Mouse (Mus musculus) megakaryocyte-erythroid progenitor cell, adult 5-6 weeks (primary cell): ENCODE data around the gene Lgals3. TPM values are rescaled to one million over a fixed set of nuclear protein-coding genes. Genes with fewer than 3 reads are reported as not detected.

ENCODE experiments used
- ATAC-seq: replicated peaks from 2 replicates; pipeline ENCODE4 v1.8.0; 2016; ENCODE audit warnings: mild to moderate bottlenecking, inconsistent platforms; ENCODE audit not compliant: severe bottlenecking, poor library complexity, low FRiP score, low TSS enrichment
- total RNA-seq, 2 experiments: library from RNA; stranded (forward) in 1 of 2; stranded (reverse) in 1 of 2; fragments of 200-1000, 215-1000 nt in 1 of 2; fragments of >200 nt in 1 of 2; fragmentation: Nextera tagmentation in 1 of 2; gene quantifications; 2 replicates each; pipeline ENCODE4 v1.2.3; 2014 to 2017

Lgals3 gene
- total RNA-seq, 2 experiments from 2014 or later = 0.92 TPM; not detected in 1

GRCm38 (mm10) chr14:47364742-47365449, 2.7 kb upstream of the Lgals3 start:
- ATAC-seq = peak; percentile 46

- ATAC-seq = peak; percentile 77
Observed at GRCm38 (mm10) chr14:47366881-47367321, 650 bp upstream of the Lgals3 start.

DNA sequence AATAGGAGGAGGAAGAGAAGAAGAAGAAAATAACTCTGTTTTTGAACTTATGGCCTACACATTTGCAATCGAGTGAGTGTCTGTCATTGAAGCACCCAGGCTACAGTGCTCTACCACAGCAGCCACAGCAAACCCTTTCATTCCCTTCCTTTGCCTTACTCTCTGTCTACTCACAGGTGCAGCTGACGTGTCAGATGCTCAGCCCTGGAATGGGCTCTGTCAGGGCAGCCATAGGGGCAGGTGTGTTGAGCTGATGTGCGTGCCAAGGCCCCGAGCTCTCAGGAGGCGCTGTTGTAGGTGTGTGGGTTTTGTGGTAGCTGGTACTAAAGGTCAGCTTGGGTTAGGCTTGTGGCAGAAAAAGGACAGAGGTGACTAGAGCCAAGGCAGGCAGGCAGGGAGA, 2.2 kb downstream of the Lgals3 start:
- no peak for ATAC-seq

- no peak for ATAC-seq
Observed at GRCm38 (mm10) chr14:47370790-47371189, 3.2 kb downstream of the Lgals3 start.

- ATAC-seq = no peak
Observed at GRCm38 (mm10) chr14:47371689-47372088, 4.1 kb downstream of the Lgals3 start.

- peak; percentile 91 for ATAC-seq
Observed at GRCm38 (mm10) chr14:47373728-47374678, 6.5 kb downstream of the Lgals3 start.

DNA sequence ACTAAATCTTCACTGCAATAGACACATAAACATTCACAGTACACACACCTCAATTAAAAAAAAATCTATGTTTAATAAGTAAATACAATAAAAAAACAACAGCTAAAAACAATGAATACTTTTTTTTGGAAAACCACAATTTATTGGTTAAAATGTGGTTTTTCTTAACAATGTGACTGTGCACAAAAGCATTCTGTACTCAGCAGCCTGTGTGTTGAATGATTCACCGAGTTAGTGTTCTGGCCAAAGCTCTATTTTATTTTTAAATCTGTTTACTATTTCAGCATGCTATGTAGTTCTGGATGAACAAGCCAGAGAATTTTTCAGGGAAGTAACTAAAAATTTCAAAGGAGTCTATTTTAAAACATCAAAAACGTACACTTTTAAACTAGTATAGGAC, 9.0 kb downstream of the Lgals3 start:
- no peak for ATAC-seq

DNA sequence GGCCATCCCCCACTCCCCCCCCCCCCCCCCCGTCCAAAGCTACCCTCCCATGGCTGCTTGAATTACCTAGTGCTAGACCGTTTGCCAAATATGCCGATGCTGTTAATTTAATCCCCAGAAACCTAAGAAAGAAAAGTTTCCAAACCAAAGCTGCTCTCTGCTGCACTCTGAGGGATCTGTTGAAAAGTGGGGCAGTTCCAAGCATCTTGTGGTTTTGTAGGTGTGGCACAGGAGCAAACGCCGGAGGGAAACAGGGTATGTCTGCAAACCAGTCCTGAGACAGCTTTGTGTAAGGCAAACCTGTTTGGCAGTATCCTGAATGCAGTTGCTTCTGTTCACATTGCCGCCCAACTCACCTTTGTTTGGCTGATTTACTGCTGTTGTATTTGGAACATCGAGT, 10.8 kb downstream of the Lgals3 start:
- no peak for ATAC-seq

DNA sequence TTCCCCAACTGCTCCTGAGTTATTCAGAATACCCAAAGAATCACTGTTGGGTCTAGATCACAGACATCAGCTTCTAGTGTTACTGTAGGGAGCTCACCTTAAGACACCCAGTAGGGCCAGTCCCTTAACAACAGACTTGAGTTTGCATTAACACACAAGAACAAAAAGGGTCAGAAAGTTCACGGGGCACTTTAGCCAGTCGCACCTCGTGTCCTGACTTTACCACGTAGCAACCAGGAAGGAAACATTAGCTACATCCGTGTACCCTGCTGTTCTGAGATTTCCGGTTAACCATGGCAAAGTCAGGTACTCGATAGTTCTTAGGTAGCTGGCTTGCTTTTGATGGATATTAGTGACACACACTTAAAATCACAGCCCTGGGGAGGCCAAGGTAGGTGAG, 16.4 kb downstream of the Lgals3 start:
- no peak for ATAC-seq

DNA sequence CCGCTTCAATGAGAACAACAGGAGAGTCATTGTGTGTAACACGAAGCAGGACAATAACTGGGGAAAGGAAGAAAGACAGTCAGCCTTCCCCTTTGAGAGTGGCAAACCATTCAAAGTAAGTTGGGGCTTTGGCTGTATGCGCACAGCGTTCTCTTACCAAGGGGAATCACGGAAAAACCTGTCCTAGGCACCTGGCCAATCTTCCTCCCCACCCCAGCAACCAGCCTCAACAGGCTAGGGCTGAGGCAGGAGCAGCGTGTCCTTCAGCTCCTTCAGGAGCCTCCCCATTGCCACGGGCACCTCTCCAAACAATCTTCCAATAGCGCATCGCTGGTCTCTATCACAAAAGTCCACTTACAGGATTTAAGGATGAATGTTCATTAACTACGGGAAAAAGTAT, 17.1 kb downstream of the Lgals3 start:
- no peak for ATAC-seq

DNA sequence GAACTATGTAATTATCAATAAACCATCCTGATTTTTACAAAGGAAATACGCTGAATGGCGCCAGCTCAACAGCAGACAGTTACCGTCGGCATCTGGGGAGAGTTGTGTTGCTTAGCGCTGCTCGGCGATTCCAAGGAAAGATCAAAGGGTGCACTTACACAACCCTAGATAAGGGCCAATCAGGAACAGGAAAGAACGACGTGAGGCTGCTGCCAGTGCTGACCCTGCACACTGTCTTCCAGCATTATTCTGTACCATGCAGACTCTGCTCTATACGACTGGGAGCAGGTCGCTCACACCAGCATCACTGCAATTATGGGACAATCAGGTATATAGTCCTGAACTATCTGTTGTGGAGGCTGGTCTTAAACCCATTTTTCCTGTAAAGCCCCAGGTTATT, 18.6 kb downstream of the Lgals3 start:
- no peak for ATAC-seq

DNA sequence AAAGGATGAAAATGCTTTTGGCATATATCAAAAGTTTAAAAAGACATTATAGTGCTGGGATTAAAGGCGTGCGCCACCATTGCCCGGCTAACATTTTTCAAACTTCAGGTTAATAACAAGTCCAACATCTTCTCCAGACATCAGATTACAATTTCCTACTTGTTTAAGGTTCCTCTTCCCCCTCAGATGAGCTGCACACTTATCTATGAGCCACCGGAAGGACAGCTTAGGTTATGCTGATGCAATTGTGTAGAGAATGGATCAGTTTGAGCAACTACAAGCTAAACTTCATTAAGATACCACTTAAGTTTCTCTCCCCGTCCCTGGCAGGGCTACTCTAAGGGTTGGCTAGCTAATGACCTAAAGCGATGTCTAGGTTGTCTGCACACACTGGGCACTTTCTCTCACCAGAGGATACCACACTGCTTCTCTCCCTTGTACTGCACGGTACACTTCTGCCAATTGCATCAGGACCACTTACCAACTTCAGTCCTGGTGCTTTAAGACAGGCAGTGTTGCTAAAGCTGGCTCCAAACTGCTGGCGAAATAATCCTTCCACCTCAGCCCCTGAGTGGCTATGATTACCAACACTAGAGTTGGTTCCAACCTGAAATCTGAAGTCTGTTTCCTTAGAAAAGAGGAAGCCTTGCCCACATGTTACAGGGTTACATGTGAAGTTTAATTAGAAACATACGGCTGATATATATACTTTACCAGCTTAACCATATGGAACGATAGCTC, 26.0 kb downstream of the Lgals3 start:
- no peak for ATAC-seq

GRCm38 (mm10) chr14:47395007-47395406, 27.5 kb downstream of the Lgals3 start:
- ATAC-seq = no peak

DNA sequence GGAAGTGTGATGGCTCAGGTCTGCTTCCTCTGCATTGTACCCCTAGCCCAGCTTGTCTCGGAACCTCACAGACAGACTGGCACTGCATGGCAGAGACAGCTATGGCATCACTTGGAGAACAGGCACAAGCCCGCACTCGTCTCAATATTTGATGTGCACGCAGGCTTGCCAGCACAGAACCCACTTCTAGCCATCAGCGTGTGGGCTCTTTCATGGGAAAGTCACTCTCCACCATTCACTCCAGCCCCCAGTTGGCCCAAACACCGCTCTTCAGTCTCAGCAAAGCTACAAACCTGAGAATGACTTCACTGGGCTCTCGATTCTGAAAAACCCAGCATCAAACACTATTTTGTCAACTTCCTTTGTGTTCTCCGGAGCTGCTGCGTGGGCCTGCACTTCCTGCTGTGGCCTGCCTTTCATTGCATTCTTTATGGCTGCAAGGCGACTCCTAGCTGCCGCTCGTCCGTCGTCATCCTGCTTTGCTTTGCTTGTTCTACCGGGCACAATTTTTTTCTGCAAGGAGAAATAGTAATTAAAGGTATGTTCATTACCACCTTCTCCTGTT, 28.0 kb downstream of the Lgals3 start:
- no peak for ATAC-seq

DNA sequence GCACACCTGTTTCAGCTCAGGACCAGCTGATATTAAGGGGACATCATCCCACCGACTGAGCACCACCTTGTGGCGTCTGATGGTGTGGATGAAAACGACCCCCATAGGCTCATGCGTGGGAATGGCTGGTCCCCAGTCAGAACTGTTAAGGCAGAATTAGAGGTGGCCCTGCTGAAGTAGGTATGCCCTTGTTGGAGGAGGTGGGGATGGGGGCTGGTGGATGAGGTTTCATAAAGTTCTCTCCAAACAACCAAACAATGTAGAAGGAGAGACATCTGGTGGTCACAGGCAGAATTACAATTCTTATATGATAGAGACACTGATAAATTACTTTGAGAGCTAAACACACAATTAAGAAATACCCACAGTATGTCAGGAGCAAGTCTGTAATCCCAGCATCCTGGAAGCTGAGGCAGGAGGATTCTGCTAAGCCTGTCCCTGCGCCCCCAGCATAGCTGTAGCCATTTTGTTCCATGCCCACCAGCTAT, 28.7 kb downstream of the Lgals3 start:
- peak; percentile 73 for ATAC-seq

- no peak for ATAC-seq
Observed at GRCm38 (mm10) chr14:47402735-47403134, 35.2 kb downstream of the Lgals3 start.

- ATAC-seq = no peak
Observed at GRCm38 (mm10) chr14:47406000-47406399, 38.4 kb downstream of the Lgals3 start.

DNA sequence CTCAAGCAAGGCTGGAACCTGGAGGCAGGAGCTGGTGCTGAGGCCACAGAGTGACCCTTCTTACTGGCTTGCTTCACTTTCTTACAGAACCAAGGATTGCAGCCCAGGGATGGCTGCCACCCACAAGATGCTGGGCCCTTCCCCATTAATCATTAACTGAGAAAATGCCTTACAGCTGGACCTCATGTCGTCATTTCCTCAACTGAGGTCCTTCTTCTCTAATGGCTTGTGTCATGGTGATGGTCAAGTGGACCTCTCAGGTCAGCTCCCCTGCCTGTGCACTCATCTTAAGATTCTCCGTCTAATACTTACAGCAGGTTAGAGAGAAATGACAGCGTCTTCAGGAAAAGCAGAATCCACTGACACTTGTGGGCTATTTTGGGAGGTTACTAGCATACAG, 49.8 kb downstream of the Lgals3 start:
- ATAC-seq = no peak
